Mouse (Mus musculus) limb, embryonic 10.5 days (tissue): ENCODE data around the gene Arhgap42. TPM values are rescaled to one million over a fixed set of nuclear protein-coding genes. Genes with fewer than 3 reads are reported as not detected.

Experiments used
- DNase-seq: peaks from one replicate; pipeline ENCODE4 v3.0.0-alpha.2; 2017; ENCODE audit warnings: low spot score
- H3K27ac ChIP-seq: fragments of 300-500 bp; sonication (generic); 2 replicates; pipeline ENCODE4 v1.5.1; 2016; ENCODE audit warnings: mild to moderate bottlenecking
- H3K27me3 ChIP-seq: fragments of 300-500 bp; sonication (generic); 2 replicates; pipeline ENCODE4 v1.6.1; 2016; ENCODE audit warnings: low read depth, mild to moderate bottlenecking; ENCODE audit not compliant: poor library complexity, severe bottlenecking
- H3K36me3 ChIP-seq: fragments of 300-500 bp; sonication (generic); 2 replicates; pipeline ENCODE4 v1.6.1; 2016; ENCODE audit warnings: mild to moderate bottlenecking, moderate library complexity
- H3K4me1 ChIP-seq: fragments of 300-500 bp; sonication (generic); 2 replicates; pipeline ENCODE4 v1.6.1; 2016
- H3K4me3 ChIP-seq: fragments of 300-500 bp; sonication (generic); 2 replicates; pipeline ENCODE4 v1.5.1; 2016; ENCODE audit warnings: mild to moderate bottlenecking, moderate library complexity
- H3K9me3 ChIP-seq: fragments of 300-500 bp; sonication (generic); replicated peaks from 2 replicates; pipeline ENCODE4 v1.6.1; 2016; ENCODE audit warnings: mild to moderate bottlenecking
- WGBS: fragments of 180-500 bp; shearing (Covaris S2); methylation state at CpG from one replicate; pipeline ENCODE4 v1.1.7; 2016; 5-methylcytosine and 5-hydroxymethylcytosine counted together
- polyA plus RNA-seq: library from polyadenylated mRNA; unstranded; fragments of >200 nt; fragmentation: Nextera tagmentation; extraction: Ambion mirVana; gene quantifications from 2 replicates; pipeline ENCODE4 v1.2.1, GENCODE M21; 2016

The Arhgap42 gene
- polyA plus RNA-seq: 39.8 and 43.1 TPM in 2 replicates

GRCm38 (mm10) chr9:9238438-9239391 is at the start of gene Arhgap42:
TSS of gene Arhgap42 (minus strand) at chr9:9239101.
- Histone ChIP-seq H3K4me3 (peak within 1 kb of the TSS; percentile 87), H3K27ac (peak within 1 kb of the TSS; percentile 96), H3K27me3 (no peaks in the 10 kb centered on the region), H3K36me3 (peaks cover 9% of the 10 kb centered on the region; the same call in 1 of the 2 replicates), H3K4me1 (peaks cover 15% of the 10 kb centered on the region), H3K9me3 (no peaks in the 10 kb centered on the region)
- peak; percentile 82 for DNase-seq
- WGBS: under 1% methylated on average over 74 of the region's 78 CpGs

GRCm38 (mm10) chr9:9288140-9288539 is 49.2 kb upstream of the Arhgap42 start:
- H3K27me3 ChIP-seq: no peaks in the 10 kb centered on the region
- no peak overlapping the region for H3K4me3 ChIP-seq
- H3K4me1 ChIP-seq: no peaks in the 10 kb centered on the region
- no peaks in the 10 kb centered on the region for H3K9me3 ChIP-seq
- H3K36me3 ChIP-seq: no peaks in the 10 kb centered on the region
- WGBS: 88% methylated on average over 2 of the region's 2 CpGs
- H3K27ac ChIP-seq: no peak overlapping the region
- DNase-seq: no peak

DNA sequence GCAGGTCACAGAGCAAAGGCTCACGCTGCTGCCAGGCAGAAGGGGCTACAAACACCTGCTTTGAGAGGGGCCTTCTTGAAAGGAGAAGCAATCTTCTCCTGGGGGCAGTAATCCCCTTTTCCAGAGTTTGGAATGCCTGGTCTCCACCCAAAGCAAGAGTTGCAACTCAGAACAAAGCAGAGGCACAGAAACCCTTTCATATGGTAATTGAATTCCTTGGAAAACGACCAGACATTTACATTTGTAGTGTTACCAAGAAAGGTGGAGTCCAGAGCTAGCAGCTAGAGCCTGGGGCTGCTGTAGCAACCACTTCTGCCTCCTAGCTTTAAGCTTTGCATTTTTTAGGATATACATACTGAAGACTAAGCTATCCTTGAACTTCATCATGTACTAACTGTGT is 30.4 kb upstream of the Arhgap42 start:
- H3K4me3 ChIP-seq: no peak overlapping the region
- H3K9me3 ChIP-seq: no peaks in the 10 kb centered on the region
- no peaks in the 10 kb centered on the region for H3K36me3 ChIP-seq
- 18% methylated on average over 2 of the region's 2 CpGs for WGBS
- no peak for DNase-seq
- no peaks in the 10 kb centered on the region for H3K27me3 ChIP-seq
- no peaks in the 10 kb centered on the region for H3K4me1 ChIP-seq
- H3K27ac ChIP-seq: no peak overlapping the region

- Histone ChIP-seq H3K36me3 (no peaks in the 10 kb centered on the region), H3K9me3 (no peaks in the 10 kb centered on the region), H3K4me1 (no peaks in the 10 kb centered on the region), H3K27me3 (no peaks in the 10 kb centered on the region), H3K4me3 (no peak overlapping the region), H3K27ac (no peak overlapping the region)
- no peak for DNase-seq
- 78% methylated on average over 6 of the region's 6 CpGs for WGBS
These were observed 29.0 kb upstream of the Arhgap42 start for GRCm38 (mm10) chr9:9267606-9268601.

GRCm38 (mm10) chr9:9263543-9263942 is 24.6 kb upstream of the Arhgap42 start:
- no peaks in the 10 kb centered on the region for H3K4me1 ChIP-seq
- H3K9me3 ChIP-seq: no peaks in the 10 kb centered on the region
- no peaks in the 10 kb centered on the region for H3K36me3 ChIP-seq
- H3K27ac ChIP-seq: no peak overlapping the region
- H3K27me3 ChIP-seq: no peaks in the 10 kb centered on the region
- DNase-seq: no peak
- WGBS: 63% methylated on average over 1 of the region's 1 CpGs
- no peak overlapping the region for H3K4me3 ChIP-seq

DNA sequence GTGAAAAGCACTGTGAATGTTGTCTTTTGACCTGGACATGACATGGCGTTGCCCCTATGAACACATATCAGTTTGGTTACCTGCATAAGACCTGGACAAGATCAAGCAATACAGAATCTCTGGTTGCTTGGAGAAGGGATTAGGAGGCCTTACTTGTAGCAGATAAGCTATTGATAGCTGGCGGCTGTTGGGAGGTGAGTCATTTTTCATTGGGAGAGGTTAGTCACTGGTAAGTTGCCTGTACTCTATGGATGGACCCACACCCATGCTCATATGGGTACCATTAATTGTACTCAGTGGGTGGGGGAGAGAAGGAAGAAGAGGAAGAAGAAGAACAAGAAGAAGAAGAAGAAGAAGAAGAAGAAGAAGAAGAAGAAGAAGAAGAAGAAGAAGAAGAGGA is 23.6 kb upstream of the Arhgap42 start:
- 76% methylated on average over 2 of the region's 2 CpGs for WGBS
- H3K4me1 ChIP-seq: no peaks in the 10 kb centered on the region

GRCm38 (mm10) chr9:9254764-9255163 is 15.9 kb upstream of the Arhgap42 start:
- no peak for DNase-seq
- no peak overlapping the region for H3K4me3 ChIP-seq
- H3K36me3 ChIP-seq: no peaks in the 10 kb centered on the region
- H3K9me3 ChIP-seq: no peaks in the 10 kb centered on the region
- 70% methylated on average over 1 of the region's 1 CpGs for WGBS
- H3K4me1 ChIP-seq: no peaks in the 10 kb centered on the region
- H3K27ac ChIP-seq: no peak overlapping the region
- H3K27me3 ChIP-seq: no peaks in the 10 kb centered on the region

More for the DNA sequence above, 23.6 kb upstream of the Arhgap42 start:
- Histone ChIP-seq H3K27ac (no peak overlapping the region), H3K36me3 (no peaks in the 10 kb centered on the region), H3K9me3 (no peaks in the 10 kb centered on the region), H3K27me3 (no peaks in the 10 kb centered on the region), H3K4me3 (no peak overlapping the region)
- DNase-seq: no peak

- no peak overlapping the region for H3K27ac ChIP-seq
- H3K4me3 ChIP-seq: no peak overlapping the region
- H3K4me1 ChIP-seq: no peaks in the 10 kb centered on the region
- H3K9me3 ChIP-seq: no peaks in the 10 kb centered on the region
- no peaks in the 10 kb centered on the region for H3K27me3 ChIP-seq
- WGBS: 47% methylated on average over 2 of the region's 2 CpGs
- no peak for DNase-seq
- H3K36me3 ChIP-seq: no peaks in the 10 kb centered on the region
These were observed 9.6 kb upstream of the Arhgap42 start for GRCm38 (mm10) chr9:9248529-9248928.

GRCm38 (mm10) chr9:9245994-9246393 is 7.1 kb upstream of the Arhgap42 start:
- no peaks in the 10 kb centered on the region for H3K9me3 ChIP-seq
- no peaks in the 10 kb centered on the region for H3K36me3 ChIP-seq
- no peaks in the 10 kb centered on the region for H3K4me1 ChIP-seq
- DNase-seq: no peak
- H3K4me3 ChIP-seq: no peak overlapping the region
- H3K27ac ChIP-seq: no peak overlapping the region
- no peaks in the 10 kb centered on the region for H3K27me3 ChIP-seq

DNA sequence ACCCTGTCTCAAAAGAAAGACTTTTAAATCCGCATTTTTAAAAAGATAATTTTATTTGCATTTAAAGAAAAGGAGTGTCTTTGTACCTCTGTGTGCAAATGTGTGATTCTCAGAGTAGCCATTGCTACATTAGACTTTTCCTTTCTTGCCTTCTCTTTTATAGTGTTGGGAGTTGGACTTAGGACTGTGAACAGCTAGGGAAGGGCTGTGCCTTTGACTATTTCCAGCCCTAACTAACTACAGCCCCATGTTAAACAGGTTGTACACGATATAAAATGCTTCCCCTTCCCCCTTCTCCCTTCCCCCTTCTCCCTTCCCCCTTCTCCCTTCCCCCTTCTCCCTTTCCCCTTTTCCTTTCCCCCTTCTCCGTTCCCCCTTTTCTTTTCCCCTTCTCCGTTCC is 4.9 kb upstream of the Arhgap42 start:
- no peak overlapping the region for H3K27ac ChIP-seq
- H3K4me3 ChIP-seq: no peak overlapping the region
- no peak for DNase-seq
- no peaks in the 10 kb centered on the region for H3K36me3 ChIP-seq
- 78% methylated on average over 3 of the region's 4 CpGs for WGBS
- no peaks in the 10 kb centered on the region for H3K9me3 ChIP-seq
- H3K27me3 ChIP-seq: no peaks in the 10 kb centered on the region
- peaks cover 5% of the 10 kb centered on the region; the same call in 1 of the 2 replicates for H3K4me1 ChIP-seq

GRCm38 (mm10) chr9:9241202-9241795 is 2.4 kb upstream of the Arhgap42 start:
- WGBS: 89% methylated on average over 7 of the region's 7 CpGs
- peaks cover 15% of the 10 kb centered on the region for H3K4me1 ChIP-seq
- no peak for DNase-seq

GRCm38 (mm10) chr9:9237511-9237910 is 1.4 kb downstream of the Arhgap42 start:
- Histone ChIP-seq H3K36me3 (peaks cover 12% of the 10 kb centered on the region), H3K27me3 (no peaks in the 10 kb centered on the region), H3K27ac (peak overlapping the region; percentile 96), H3K4me3 (peak overlapping the region; percentile 87), H3K9me3 (no peaks in the 10 kb centered on the region), H3K4me1 (peaks cover 15% of the 10 kb centered on the region)
- no peak for DNase-seq
- 72% methylated on average over 5 of the region's 5 CpGs for WGBS

More at GRCm38 (mm10) chr9:9241202-9241795, 2.4 kb upstream of the Arhgap42 start:
- Histone ChIP-seq H3K4me3 (no peak overlapping the region), H3K36me3 (0 out of 2 replicates have a peak, but pooled peaks cover 2% of the 10 kb centered on the region), H3K27me3 (no peaks in the 10 kb centered on the region), H3K9me3 (no peaks in the 10 kb centered on the region), H3K27ac (no peak overlapping the region)
